Mouse (Mus musculus): ENCODE results near the gene Gm28845.
"Not testable (repeated sequence)": the region's sequence is repeated elsewhere in the genome, so short reads cannot be mapped to it uniquely, and the experiment has no call there.

Gm28845 gene

DNA sequence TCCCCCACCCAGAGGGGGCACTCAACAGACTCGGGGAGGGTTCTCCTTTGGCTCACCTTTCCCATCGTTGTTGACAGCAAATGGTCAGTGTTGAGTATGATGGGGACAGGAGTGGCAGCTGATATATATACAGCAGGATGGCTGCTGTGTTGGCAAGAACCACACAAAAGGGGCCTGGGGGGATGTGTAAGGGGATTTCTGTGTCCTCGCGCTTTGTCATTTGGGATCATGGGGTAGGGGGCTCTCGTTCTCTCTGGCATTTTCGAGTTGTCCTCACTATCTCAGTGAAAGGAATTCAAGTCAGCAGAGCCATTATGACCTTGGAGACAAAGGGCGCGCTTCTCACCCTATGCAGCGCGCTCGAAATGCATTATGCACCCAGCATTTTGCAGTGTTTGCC is 16.1 kb downstream of the Gm28845 start, which contains the start of gene Cryga:
Cryga (minus strand) TSS at position 101 of the 400 bp plus-strand sequence.
- no peak for DNase-seq

DNA sequence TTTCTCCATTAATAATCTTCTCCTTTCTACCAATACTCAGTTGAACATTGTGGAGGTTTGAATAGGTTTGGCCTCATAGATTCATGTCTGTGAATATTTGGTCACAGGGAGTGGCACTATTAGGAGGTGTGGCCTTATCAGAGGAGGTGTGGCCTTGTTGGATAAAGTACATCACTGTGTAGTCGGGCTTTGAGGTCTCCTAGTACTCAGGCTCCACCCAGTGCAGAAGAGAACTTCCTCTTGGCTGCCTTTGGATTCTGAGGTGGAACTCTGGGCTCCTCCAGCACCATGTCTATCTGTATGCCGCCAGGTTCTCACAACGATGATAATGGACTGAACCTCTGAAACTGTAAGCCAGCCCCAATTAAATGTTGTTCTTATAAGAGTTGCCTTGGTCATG is 22.4 kb downstream of the Gm28845 start:
- DNase-seq, result no peak

DNA sequence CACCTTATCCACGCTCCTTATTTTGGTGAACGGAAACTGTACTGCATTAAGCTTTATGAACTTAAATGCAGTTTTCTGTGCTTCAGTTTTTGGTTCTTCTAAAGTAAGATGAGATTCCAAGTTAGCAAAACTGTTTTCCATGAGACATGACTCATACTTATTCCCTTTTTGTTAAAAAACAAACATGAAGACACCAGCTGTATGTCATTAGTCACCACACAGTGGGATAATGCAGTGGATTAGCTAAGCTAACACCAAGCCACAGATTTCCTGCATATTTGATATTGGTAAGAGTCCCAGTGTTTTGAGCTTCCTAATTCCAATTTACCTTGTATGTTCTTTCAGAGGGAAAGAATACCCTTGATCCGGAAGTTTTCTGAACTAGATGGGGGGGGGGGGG is 27.8 kb downstream of the Gm28845 start:
- no peak for DNase-seq

DNA sequence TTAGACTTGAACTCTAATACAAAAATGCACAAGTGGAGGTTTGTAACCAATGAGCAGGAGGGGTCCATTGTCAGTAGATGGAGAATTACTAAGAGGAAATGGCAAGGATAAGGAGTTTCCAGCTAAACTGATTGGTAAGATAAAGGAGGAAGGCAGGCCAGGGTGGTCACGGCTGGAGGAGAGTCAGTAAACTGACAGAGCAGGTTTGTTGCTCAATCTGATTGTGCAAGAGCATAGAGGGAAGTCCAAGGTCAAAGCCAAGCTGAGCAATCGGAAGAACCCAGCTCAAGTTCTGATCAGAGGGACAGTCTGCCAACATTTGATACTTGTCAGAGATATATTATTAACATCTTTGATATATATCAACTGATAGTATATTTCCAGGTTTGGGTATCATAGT is 29.0 kb downstream of the Gm28845 start:
- no peak for DNase-seq

DNA sequence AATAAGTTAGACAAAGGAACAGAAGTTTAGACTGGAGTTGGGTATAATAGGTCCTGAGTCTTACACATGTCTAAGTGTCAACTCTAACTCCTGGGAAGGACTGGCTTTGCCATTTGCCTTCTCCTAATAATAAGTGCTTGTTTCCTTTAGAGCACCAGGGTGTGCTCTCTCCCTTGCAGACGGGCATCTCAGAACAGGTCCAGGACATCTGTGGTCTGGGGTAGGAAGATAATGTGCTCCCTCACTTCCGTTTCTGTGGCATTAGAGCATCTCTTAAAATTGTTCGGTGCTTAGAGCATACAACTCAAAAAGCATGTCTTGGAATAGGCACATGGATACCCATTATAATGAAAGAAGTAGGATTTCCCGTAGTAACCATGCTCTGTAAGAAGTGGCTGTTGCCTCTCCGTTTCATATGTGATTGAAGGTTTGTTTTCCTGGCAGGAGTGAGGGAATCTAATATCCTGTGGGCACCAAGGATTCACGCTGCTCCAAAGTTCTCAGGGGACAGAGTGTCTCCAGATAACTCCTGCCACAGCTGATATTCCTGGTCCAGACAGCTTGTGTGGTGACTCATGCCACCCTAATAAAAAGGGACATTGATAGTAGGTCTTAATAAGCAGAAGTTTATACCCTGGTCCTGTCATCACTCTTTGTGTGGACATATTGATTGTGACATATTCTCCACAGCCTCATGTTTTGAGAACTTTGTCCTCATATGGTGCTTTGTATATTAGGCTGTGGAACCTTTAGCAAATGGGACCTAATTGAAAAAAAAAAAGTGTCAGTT is 30.6 kb downstream of the Gm28845 start:
- no peak for DNase-seq

DNA sequence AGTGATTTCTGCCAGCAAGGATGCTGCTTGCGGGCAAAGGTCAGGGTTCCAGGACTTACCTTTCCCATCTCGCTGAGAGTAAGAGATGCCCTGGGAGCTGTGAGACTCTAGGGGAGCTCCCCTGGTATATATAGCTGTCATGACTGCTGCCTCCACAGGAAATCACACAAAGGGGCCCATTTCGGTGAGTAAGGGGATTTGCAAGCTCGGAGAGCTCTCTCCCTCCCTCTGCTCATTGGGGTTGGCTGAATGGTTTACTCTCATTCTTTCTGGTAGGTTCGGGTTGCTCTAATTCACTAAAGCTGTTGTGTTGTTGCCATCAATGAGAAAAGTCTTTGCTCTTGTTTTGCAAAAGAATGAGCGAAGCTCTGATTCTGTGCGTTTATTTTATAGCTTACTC is 37.2 kb downstream of the Gm28845 start, which contains the start of gene Crygb:
Crygb (minus strand) TSS at position 101 of the 400 bp plus-strand sequence.
- DNase-seq, result no peak

DNA sequence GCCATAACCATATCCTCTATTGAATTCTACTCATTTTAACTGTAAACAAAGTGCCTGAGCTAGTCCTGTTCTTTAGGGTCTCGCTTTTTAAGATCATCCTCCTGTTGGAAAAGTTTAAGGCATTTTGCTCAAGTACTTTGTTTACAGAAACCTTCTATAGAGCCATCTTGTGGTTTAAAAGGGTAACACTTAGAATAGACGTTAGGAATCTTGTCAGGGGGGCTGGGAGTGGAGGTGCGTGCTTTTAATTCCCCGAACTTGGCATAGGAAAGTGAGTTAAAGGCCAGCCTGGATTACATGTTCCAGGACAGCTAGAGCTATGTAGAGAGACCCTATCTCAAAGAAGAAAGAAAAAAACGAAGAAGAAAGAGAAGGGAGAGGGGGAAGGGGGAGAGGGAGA is 43.8 kb downstream of the Gm28845 start:
- no peak for DNase-seq

DNA sequence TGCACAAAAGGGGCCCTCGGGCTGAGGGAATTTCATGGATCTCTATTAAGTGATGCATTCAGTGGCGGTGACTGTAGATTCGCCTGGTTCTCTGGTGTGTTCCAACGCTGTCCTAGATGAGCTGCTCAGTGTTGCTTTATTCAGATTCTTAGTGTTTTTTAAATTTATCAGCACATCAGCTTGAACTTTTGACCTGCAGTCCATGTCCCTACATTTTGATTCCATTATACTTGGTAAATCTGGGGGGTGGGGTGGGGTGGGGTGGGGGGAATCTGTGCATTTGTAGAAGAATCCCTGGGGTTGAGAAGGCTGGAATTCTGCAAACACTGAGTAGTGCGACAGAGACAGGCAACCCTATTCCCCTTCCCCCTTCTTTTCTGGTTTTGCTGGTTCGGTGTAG is 45.8 kb downstream of the Gm28845 start, which contains the start of gene Crygc:
Crygc (minus strand) TSS at position 101 of the 400 bp plus-strand sequence.
- no peak for DNase-seq

DNA sequence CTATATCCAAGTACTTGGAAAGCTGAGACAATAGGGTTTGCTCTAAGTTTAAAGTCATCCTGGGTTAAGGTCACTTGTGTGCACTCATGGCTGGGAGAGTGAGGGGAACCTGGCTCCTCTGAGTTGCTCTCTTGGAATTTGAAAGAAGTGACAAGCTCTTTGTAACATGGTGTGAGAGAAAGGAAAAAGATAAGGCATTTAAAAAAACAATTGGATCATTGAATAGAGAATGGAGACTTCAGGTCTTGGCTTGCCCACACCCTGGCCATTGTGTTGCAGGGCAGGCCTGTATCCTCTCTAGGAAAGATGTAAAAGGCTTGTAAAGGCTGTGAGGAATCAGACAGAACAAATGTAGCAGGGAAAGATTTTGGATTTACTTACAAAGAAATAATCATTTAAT is 51.5 kb downstream of the Gm28845 start:
- DNase-seq, result no peak

DNA sequence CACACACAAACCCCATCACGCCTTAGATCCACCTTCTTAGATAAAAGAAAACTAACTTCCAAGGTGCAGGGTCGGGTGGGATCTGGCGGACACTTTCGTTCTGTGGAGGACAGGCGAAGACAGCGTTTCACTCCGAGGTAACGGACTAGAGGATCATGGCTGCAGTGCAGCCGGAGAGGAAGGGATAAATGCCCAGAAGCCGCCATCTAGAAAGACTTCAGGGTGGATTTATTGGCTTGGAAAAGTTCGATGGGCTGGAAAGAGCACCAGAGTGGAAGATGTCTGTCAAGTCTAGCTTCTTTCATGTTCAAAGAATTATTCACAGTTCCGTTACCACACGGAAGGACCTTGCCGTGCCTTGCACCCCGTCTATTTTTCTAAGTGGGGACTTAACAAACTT is 55.2 kb downstream of the Gm28845 start:
- no peak for DNase-seq

DNA sequence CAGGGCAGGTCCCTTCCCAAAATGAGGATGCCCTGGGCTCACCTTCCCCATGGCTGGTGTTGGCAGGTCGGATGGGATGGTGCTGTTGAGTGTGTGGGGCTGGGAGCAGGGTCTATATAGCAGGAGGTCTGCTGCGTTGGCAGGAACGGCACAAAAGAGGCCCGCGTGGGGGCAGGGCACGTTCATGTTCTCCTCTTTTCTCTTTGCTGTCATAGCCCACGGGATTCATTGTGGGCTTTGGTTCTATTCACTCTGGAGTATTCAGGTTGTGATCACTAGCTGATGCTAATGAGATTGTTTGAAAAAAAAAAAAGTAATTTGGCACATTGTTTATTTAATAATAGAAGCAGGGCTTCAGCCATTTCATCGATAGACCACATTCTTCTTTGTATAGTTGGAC is 56.0 kb downstream of the Gm28845 start, which contains the start of gene Crygd:
Crygd (minus strand) TSS at position 101 of the 400 bp plus-strand sequence.
- DNase-seq, result no peak

DNA sequence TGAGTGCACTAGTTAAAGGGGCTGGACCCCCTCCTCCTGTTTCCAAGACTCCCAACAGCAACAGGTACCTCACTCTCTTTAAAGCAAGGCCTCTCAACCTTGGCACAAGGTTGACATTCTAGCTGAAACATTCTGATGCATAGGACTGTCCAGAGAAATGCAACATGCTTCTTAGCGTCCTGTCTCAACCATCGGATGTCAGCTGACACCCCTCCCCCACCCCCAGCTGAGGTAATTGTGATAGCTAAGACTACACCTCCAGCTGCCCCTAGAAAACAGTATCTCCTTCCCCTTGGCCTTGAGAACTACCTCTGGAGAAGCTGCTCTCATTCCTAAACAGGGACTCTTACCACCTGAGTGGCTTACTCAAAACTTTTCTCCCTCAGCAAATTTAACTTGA is 67.2 kb downstream of the Gm28845 start:
- DNase-seq, result no peak

DNA sequence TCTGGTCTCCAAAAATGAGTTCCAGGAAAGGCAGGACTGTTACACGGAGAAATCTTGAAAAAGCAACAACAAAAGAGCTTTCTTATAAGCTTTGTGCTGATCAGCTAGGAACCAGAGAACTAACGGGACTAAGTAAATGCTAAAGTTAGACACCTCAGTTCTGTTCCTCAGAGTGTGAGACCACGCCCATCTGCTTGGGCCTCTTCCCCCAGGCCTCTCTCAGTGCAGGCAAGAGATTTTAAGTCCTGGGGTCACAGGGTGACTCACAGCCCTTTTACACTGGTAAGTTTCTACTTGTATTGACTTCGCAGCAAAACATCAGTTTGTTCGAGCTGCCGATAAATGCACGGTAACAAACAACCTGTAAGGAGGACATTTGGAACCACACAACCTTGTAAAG is 67.7 kb downstream of the Gm28845 start:
- DNase-seq, result no peak

DNA sequence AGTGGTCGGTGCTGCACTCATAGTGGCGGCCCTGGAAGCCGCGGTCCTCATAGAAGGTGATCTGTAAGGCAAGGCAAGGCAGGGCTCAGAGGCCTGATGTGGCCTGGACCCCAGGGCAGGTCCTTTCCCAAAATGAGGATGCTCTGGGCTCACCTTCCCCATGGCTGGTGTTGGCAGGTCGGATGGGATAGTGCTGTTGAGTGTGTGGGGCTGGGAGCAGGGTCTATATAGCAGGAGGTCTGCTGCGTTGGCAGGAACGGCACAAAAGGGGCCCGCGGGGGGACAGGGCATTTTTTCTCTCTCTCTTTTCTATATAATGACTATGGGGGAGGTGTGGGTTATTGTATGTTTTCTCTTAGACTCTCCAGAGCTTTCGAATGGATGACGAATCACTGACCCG is 68.4 kb downstream of the Gm28845 start, which contains the start of gene Cryge:
Cryge (minus strand) TSS at position 198 of the 400 bp plus-strand sequence.
- not testable (repeated sequence) for DNase-seq

All from kidney, adult 18-20 months (tissue).